Mouse (Mus musculus): Measurements from ENCODE around the gene Fez2. TPM values are rescaled to one million over a fixed set of nuclear protein-coding genes. Genes with fewer than 3 reads are reported as not detected.

Gene Fez2
- polyA plus RNA-seq, 1 experiment: 31.7 TPM

- TF ChIP-seq POLR2A (IDR thresholded peaks at IDR 0.05; ENCODE audit: low read depth, low read length): no peak
- no peak for TF ChIP-seq CTCF (IDR thresholded peaks at IDR 0.05; ENCODE audit: extremely low read depth, insufficient read length, insufficient replicate concordance, low read depth, low read length)
Observed at GRCm38 (mm10) chr17:78347111-78347801, 70.7 kb downstream of the Fez2 start.

DNA sequence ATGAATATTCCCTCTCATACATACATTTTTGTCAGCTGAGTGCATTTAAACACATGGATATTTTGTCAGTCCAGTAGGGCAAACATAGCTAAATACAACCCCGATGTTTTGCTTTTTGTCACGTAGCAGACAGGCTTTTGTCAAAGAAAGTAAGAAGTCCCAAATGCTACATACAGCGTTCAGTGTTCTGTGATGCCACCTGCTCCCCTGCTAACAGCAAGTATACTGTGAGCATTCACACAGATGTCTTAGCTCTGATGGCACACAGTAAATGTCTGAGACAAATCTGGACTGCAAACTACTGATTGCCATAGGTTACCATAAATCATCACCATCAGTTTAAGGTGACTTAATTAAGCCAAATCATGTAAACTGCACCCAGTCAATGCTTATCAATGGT is 74.3 kb downstream of the Fez2 start:
- no peak for TF ChIP-seq POLR2A (IDR thresholded peaks at IDR 0.05; ENCODE audit: low read depth, low read length)
- TF ChIP-seq CTCF (IDR thresholded peaks at IDR 0.05; ENCODE audit: extremely low read depth, insufficient read length, insufficient replicate concordance, low read depth, low read length): no peak
- no peak overlapping the region for H3K27ac ChIP-seq (ENCODE audit: insufficient read depth, low read depth, low read length)
- H3K36me3 ChIP-seq (ENCODE audit: control insufficient read depth, insufficient read depth, low read length): peaks cover 11% of the 10 kb centered on the region
- WGBS: 94% methylated on average over 3 of the region's 3 CpGs
- H3K4me1 ChIP-seq (ENCODE audit: control insufficient read depth, insufficient read depth, insufficient read length, low read length): peaks cover 10% of the 10 kb centered on the region; the same call in 1 of the 2 replicates
- no peak overlapping the region for H3K4me3 ChIP-seq (ENCODE audit: low read depth, low read length)
- H3K27me3 ChIP-seq (ENCODE audit: control insufficient read depth, insufficient read depth, low read length): no peaks in the 10 kb centered on the region

More at GRCm38 (mm10) chr17:78347111-78347801, 70.7 kb downstream of the Fez2 start:
- H3K27me3 ChIP-seq (ENCODE audit: control insufficient read depth, insufficient read depth, low read length): no peaks in the 10 kb centered on the region
- H3K27ac ChIP-seq (ENCODE audit: insufficient read depth, low read depth, low read length): no peak overlapping the region
- no peak overlapping the region for H3K4me3 ChIP-seq (ENCODE audit: low read depth, low read length)
- H3K4me1 ChIP-seq (ENCODE audit: control insufficient read depth, insufficient read depth, insufficient read length, low read length): peaks cover 5% of the 10 kb centered on the region
- WGBS: 93% methylated on average over 17 of the region's 17 CpGs
- peaks cover 18% of the 10 kb centered on the region for H3K36me3 ChIP-seq (ENCODE audit: control insufficient read depth, insufficient read depth, low read length)

DNA sequence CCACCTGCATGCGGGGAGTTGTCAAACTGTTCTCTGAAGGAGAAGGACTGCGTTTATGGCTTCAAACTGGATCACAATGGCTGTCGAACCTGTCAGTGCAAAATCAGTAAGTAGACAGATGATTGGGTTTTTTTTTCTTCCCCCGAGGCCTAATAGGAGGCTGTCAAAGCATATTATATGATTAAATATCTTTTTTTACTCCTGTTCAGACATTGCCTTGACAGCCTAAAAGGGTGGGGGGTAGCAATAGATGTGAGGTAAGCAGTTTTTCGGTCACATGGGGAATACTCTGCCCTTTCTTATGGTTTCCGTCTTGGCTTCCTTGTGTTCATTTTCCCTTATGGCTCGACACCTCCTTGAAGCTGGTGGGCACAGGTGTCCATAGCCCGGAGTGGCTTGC is 82.7 kb downstream of the Fez2 start:
- Histone ChIP-seq H3K36me3 (ENCODE audit: control insufficient read depth, insufficient read depth, low read length) (peaks cover 12% of the 10 kb centered on the region), H3K27ac (ENCODE audit: insufficient read depth, low read depth, low read length) (no peak overlapping the region), H3K4me3 (ENCODE audit: low read depth, low read length) (no peak overlapping the region), H3K27me3 (ENCODE audit: control insufficient read depth, insufficient read depth, low read length) (no peaks in the 10 kb centered on the region), H3K4me1 (ENCODE audit: control insufficient read depth, insufficient read depth, insufficient read length, low read length) (peaks cover 8% of the 10 kb centered on the region; the same call in 1 of the 2 replicates)
- WGBS: 93% methylated on average over 8 of the region's 8 CpGs
- no peak for TF ChIP-seq POLR2A (IDR thresholded peaks at IDR 0.05; ENCODE audit: low read depth, low read length)
- no peak for TF ChIP-seq CTCF (IDR thresholded peaks at IDR 0.05; ENCODE audit: extremely low read depth, insufficient read length, insufficient replicate concordance, low read depth, low read length)

- WGBS: 93% methylated on average over 10 of the region's 10 CpGs
- Histone ChIP-seq H3K4me3 (ENCODE audit: low read depth, low read length) (no peak overlapping the region), H3K4me1 (ENCODE audit: control insufficient read depth, insufficient read depth, insufficient read length, low read length) (no peaks in the 10 kb centered on the region), H3K36me3 (ENCODE audit: control insufficient read depth, insufficient read depth, low read length) (peaks cover 12% of the 10 kb centered on the region), H3K27ac (ENCODE audit: insufficient read depth, low read depth, low read length) (no peak overlapping the region), H3K27me3 (ENCODE audit: control insufficient read depth, insufficient read depth, low read length) (no peaks in the 10 kb centered on the region)
- TF ChIP-seq CTCF (IDR thresholded peaks at IDR 0.05; ENCODE audit: extremely low read depth, insufficient read length, insufficient replicate concordance, low read depth, low read length): no peak
- no peak for TF ChIP-seq POLR2A (IDR thresholded peaks at IDR 0.05; ENCODE audit: low read depth, low read length)
Observed at GRCm38 (mm10) chr17:78333275-78333674, 84.7 kb downstream of the Fez2 start.

DNA sequence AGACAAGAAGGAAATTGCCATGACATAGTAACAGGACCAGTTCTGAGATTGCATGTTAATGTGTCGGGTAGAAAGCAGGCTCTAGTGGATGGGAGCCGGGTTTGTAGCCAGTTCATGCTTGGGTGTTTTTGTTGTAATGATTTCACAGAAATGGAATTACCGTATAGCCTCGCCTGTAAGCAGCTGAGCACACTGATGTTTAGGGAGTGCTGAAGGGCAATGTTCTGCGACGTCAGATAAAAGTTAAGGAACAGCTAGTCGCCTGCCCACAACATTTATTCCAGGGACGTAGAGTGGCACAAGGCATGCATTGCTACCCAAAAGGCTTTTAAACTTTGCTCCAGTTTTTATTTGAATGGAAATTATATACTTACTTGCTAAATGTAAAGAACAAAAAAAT is 86.5 kb downstream of the Fez2 start:
- Histone ChIP-seq H3K27ac (ENCODE audit: insufficient read depth, low read depth, low read length) (no peak overlapping the region), H3K4me1 (ENCODE audit: control insufficient read depth, insufficient read depth, insufficient read length, low read length) (no peaks in the 10 kb centered on the region), H3K4me3 (ENCODE audit: low read depth, low read length) (no peak overlapping the region), H3K36me3 (ENCODE audit: control insufficient read depth, insufficient read depth, low read length) (peaks cover 9% of the 10 kb centered on the region), H3K27me3 (ENCODE audit: control insufficient read depth, insufficient read depth, low read length) (no peaks in the 10 kb centered on the region)
- TF ChIP-seq CTCF (IDR thresholded peaks at IDR 0.05; ENCODE audit: extremely low read depth, insufficient read length, insufficient replicate concordance, low read depth, low read length) (no peak), POLR2A (IDR thresholded peaks at IDR 0.05; ENCODE audit: low read depth, low read length) (no peak)
- 80% methylated on average over 8 of the region's 8 CpGs for WGBS

- Histone ChIP-seq H3K27ac (ENCODE audit: insufficient read depth, low read depth, low read length) (no peak overlapping the region), H3K27me3 (ENCODE audit: control insufficient read depth, insufficient read depth, low read length) (no peaks in the 10 kb centered on the region), H3K36me3 (ENCODE audit: control insufficient read depth, insufficient read depth, low read length) (no peaks in the 10 kb centered on the region), H3K4me1 (ENCODE audit: control insufficient read depth, insufficient read depth, insufficient read length, low read length) (no peaks in the 10 kb centered on the region), H3K4me3 (ENCODE audit: low read depth, low read length) (no peak overlapping the region)
- no peak for TF ChIP-seq CTCF (IDR thresholded peaks at IDR 0.05; ENCODE audit: extremely low read depth, insufficient read length, insufficient replicate concordance, low read depth, low read length)
- WGBS: 60% methylated on average over 3 of the region's 3 CpGs
Observed at GRCm38 (mm10) chr17:78328287-78328686, 89.7 kb downstream of the Fez2 start.

DNA sequence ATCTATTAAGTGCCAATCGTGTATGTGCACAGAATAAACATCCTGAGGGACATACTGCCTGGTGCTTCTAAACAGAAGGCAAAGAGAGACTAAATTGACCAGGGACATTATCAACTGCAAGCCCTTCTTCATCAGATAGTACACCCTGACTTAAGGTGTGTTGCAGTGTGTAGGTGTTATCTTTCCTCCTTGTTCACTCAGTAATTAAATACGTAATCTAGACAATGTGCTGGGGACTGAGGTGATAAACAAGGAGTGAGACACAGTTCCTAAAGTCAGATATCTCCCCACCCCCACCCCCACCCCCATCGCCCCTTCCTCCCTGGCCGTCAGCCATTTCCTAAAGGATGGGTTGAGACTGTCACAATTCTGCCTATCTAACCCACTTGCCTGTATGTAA is 90.8 kb downstream of the Fez2 start:
- no peaks in the 10 kb centered on the region for H3K36me3 ChIP-seq (ENCODE audit: control insufficient read depth, insufficient read depth, low read length)
- H3K4me3 ChIP-seq (ENCODE audit: low read depth, low read length): no peak overlapping the region
- no peak overlapping the region for H3K27ac ChIP-seq (ENCODE audit: insufficient read depth, low read depth, low read length)
- H3K4me1 ChIP-seq (ENCODE audit: control insufficient read depth, insufficient read depth, insufficient read length, low read length): no peaks in the 10 kb centered on the region
- 66% methylated on average over 4 of the region's 4 CpGs for WGBS
- H3K27me3 ChIP-seq (ENCODE audit: control insufficient read depth, insufficient read depth, low read length): no peaks in the 10 kb centered on the region
- TF ChIP-seq CTCF (IDR thresholded peaks at IDR 0.05; ENCODE audit: extremely low read depth, insufficient read length, insufficient replicate concordance, low read depth, low read length) (no peak), POLR2A (IDR thresholded peaks at IDR 0.05; ENCODE audit: low read depth, low read length) (no peak)
